Comparison of ENCODE assay signal across 19 mouse cellular contexts in the genomic region with DNA sequence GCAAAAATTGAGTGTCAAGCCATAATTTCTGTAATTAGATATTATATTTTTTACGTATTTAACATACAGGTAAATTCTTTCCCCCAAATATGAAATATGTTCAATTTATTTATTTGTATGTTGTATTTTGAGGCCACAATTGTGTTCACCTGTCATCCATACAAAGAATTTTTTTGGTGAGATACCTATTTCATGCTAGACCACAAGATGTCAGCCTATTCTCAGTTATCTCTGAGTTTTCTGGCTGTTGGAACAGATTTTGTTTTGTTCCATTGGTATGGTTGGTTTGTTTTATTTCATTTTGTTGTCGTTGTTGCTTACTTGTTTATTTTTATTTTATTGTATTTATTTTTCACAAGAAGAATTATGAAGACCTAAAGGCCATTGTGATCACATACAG.
DNase-seq lines count a peak whose midpoint lies in the region; ATAC-seq and TF ChIP-seq lines count a peak whose summit lies in the region.
"Had no signal": no experiment of that assay in that cellular context is flagged by ENCODE, and none has a peak within 500 bp of the region (broad histone marks: within the 10 kb centered on the region; RNA-seq: fewer than 3 reads in every experiment).

No protein-coding gene starts in this region.

- H3K27me3 ChIP-seq in forebrain, postnatal 0 days (ENCODE audit: insufficient read depth, low read length) = no peaks in the 10 kb centered on the region
- H3K27me3 ChIP-seq in forebrain, embryonic 15.5 days = no peaks in the 10 kb centered on the region
- no peaks in the 10 kb centered on the region for H3K27me3 ChIP-seq in liver, embryonic 11.5 days (replicated peaks; ENCODE audit: control insufficient read depth, insufficient read depth, low read length)
- H3K27me3 ChIP-seq: forebrain, embryonic 13.5 days; Patski had no signal

- peak; percentile 66 for TF ChIP-seq CTCF in forebrain, postnatal 0 days (IDR thresholded peaks at IDR 0.05; ENCODE audit: low read depth)
- TF ChIP-seq CTCF in left cerebral cortex, adult 2 months (IDR thresholded peaks at IDR 0.05) = peak; percentile 59

- intact Hi-C loops in left cerebral cortex, adult 2 months (cut with DNase I) = loop anchor here (2.0 to 10.0 kb wide), 3 partner anchors 155 to 734 kb away; no protein-coding TSS in a partner anchor
- intact Hi-C loops in left cerebral cortex, postnatal 4 days (cut with DNase I) = loop anchor here (5.0 kb wide), 2 partner anchors 154 to 734 kb away; no protein-coding TSS in a partner anchor

- peak; percentile 50 for DNase-seq in forebrain, postnatal 0 days
- no peak for DNase-seq in left cerebral cortex, adult 2 months (ENCODE audit: extremely low spot score in 1 of 2, low spot score in 2 of 2)
- no peak for DNase-seq in left cerebral cortex, postnatal 4 days
- DNase-seq in 3T3-L1 (ENCODE audit: low read depth, low spot score) (peak; percentile 8), NIH3T3 (ENCODE audit: low read depth) (peak; percentile 7)
- no peak for DNase-seq in liver, embryonic 11.5 days (ENCODE audit: low spot score)
- DNase-seq: adrenal gland, postnatal 10 days; cerebellum, adult 11 months; gastrocnemius, postnatal 36 days; liver; liver, postnatal 0 days; lung, postnatal 4 days; thymus, postnatal 36 days had no signal

- no peaks in the 10 kb centered on the region for H3K4me1 ChIP-seq in forebrain, postnatal 0 days (ENCODE audit: insufficient read depth)
- no peaks in the 10 kb centered on the region for H3K4me1 ChIP-seq in forebrain, embryonic 15.5 days
- no peaks in the 10 kb centered on the region for H3K4me1 ChIP-seq in liver, embryonic 11.5 days (replicated peaks; ENCODE audit: control insufficient read depth, insufficient read depth, low read length)
- H3K4me1 ChIP-seq: forebrain, embryonic 13.5 days; heart, embryonic 10.5 days; hindbrain, embryonic 10.5 days had no signal

- no peak for ATAC-seq in forebrain, postnatal 0 days
- ATAC-seq in forebrain, embryonic 15.5 days (replicated peaks) = no peak
- ATAC-seq in liver, embryonic 11.5 days (replicated peaks; ENCODE audit: low FRiP score) = no peak
- ATAC-seq: forebrain, embryonic 13.5 days; liver, postnatal 0 days; Patski had no signal

- no peak overlapping the region for H3K4me2 ChIP-seq in forebrain, postnatal 0 days (ENCODE audit: low read depth)
- H3K4me2 ChIP-seq in forebrain, embryonic 15.5 days (replicated peaks) = no peak overlapping the region
- H3K4me2 ChIP-seq in liver, embryonic 11.5 days = no peak overlapping the region
- H3K4me2 ChIP-seq: forebrain, embryonic 13.5 days had no signal

- no peaks in the 10 kb centered on the region for H3K9me3 ChIP-seq in forebrain, postnatal 0 days (ENCODE audit: low read length)
- H3K9me3 ChIP-seq in forebrain, embryonic 15.5 days = no peaks in the 10 kb centered on the region
- H3K9me3 ChIP-seq in liver, embryonic 11.5 days (ENCODE audit: control insufficient read depth, low read length) = no peaks in the 10 kb centered on the region
- H3K9me3 ChIP-seq: forebrain, embryonic 13.5 days; heart, embryonic 10.5 days; hindbrain, embryonic 10.5 days had no signal

- 70% methylated on average over 2 of the region's 2 CpGs for WGBS in forebrain, postnatal 0 days
- WGBS in forebrain, embryonic 15.5 days = 81% methylated on average over 2 of the region's 2 CpGs
- WGBS in liver, embryonic 11.5 days = 65% methylated on average over 2 of the region's 2 CpGs

- H3K27ac ChIP-seq in forebrain, postnatal 0 days (ENCODE audit: low read depth, low read length) = no peak overlapping the region
- H3K27ac ChIP-seq in forebrain, embryonic 15.5 days (replicated peaks) = no peak overlapping the region
- H3K27ac ChIP-seq in left cerebral cortex, adult 2 months = no peak overlapping the region
- no peak overlapping the region for H3K27ac ChIP-seq in liver, embryonic 11.5 days (ENCODE audit: low read depth, low read length)
- H3K27ac ChIP-seq: forebrain, embryonic 13.5 days; heart, embryonic 10.5 days; hindbrain, embryonic 10.5 days had no signal

- H3K4me3 ChIP-seq in forebrain, postnatal 0 days (ENCODE audit: low read depth, low read length) = no peak overlapping the region
- H3K4me3 ChIP-seq in forebrain, embryonic 15.5 days = no peak overlapping the region
- no peak overlapping the region for H3K4me3 ChIP-seq in left cerebral cortex, adult 2 months
- H3K4me3 ChIP-seq in liver, embryonic 11.5 days (ENCODE audit: low read depth, low read length) = no peak overlapping the region
- H3K4me3 ChIP-seq: forebrain, embryonic 13.5 days; heart, embryonic 10.5 days; hindbrain, embryonic 10.5 days; myocyte had no signal

- no peaks in the 10 kb centered on the region for H3K36me3 ChIP-seq in forebrain, postnatal 0 days (ENCODE audit: insufficient read depth)
- H3K36me3 ChIP-seq in forebrain, embryonic 15.5 days = no peaks in the 10 kb centered on the region
- H3K36me3 ChIP-seq in liver, embryonic 11.5 days (ENCODE audit: control insufficient read depth, insufficient read depth, low read length) = no peaks in the 10 kb centered on the region
- H3K36me3 ChIP-seq: heart, embryonic 10.5 days; hindbrain, embryonic 10.5 days had no signal

- no peak overlapping the region for H3K9ac ChIP-seq in forebrain, postnatal 0 days
- H3K9ac ChIP-seq in forebrain, embryonic 15.5 days (replicated peaks) = no peak overlapping the region
- no peak overlapping the region for H3K9ac ChIP-seq in liver, embryonic 11.5 days (ENCODE audit: low read depth, low read length)
- H3K9ac ChIP-seq: forebrain, embryonic 13.5 days; liver, postnatal 0 days had no signal

Comparison
In these comparisons a context has a peak if more than half of its experiments do, and no peak if none do; other contexts are left out.
1. DNase-seq: peak in forebrain, postnatal 0 days (single experiment), 3T3-L1 (single experiment) and NIH3T3 (single experiment); none in left cerebral cortex, adult 2 months (0 of 2), left cerebral cortex, postnatal 4 days (single experiment) and liver, embryonic 11.5 days (single experiment).